8 mouse cellular contexts compared by ENCODE assay signal in genomic region chr8:70522592-70523403, GRCm38 (mm10). TPM values are rescaled to one million over a fixed set of nuclear protein-coding genes. Genes with fewer than 3 reads are reported as not detected.
A peak's percentile ranks its signal among the peaks of the same experiment; 100 is the strongest.
DNase-seq lines count a peak whose midpoint lies in the region; ATAC-seq and TF ChIP-seq lines count a peak whose summit lies in the region.

No protein-coding gene starts in this region.

- no peaks in the 10 kb centered on the region for H3K27me3 ChIP-seq in embryonic facial prominence, embryonic 13.5 days
- no peaks in the 10 kb centered on the region for H3K27me3 ChIP-seq in limb, embryonic 14.5 days (ENCODE audit: control insufficient read depth, insufficient read depth, low read length)
- no peaks in the 10 kb centered on the region for H3K27me3 ChIP-seq in midbrain, postnatal 0 days (ENCODE audit: insufficient read depth, low read length)

- ATAC-seq in embryonic facial prominence, embryonic 13.5 days (ENCODE audit: insufficient number of reproducible peaks, insufficient read depth, low FRiP score, low TSS enrichment, low read depth), result peak; percentile 84
- peak; percentile 89 for ATAC-seq in limb, embryonic 14.5 days (ENCODE audit: low FRiP score, low read depth)
- ATAC-seq in midbrain, postnatal 0 days (ENCODE audit: low FRiP score), result peak; percentile 85

- peak overlapping the region; percentile 81 for H3K4me3 ChIP-seq in embryonic facial prominence, embryonic 13.5 days
- peak overlapping the region; percentile 71 for H3K4me3 ChIP-seq in limb, embryonic 14.5 days (replicated peaks; ENCODE audit: low read length)
- peak overlapping the region; percentile 73 for H3K4me3 ChIP-seq in midbrain, postnatal 0 days (ENCODE audit: low read depth, low read length)

- peaks cover 22% of the 10 kb centered on the region for H3K4me1 ChIP-seq in embryonic facial prominence, embryonic 13.5 days
- peaks cover 7% of the 10 kb centered on the region for H3K4me1 ChIP-seq in limb, embryonic 14.5 days (ENCODE audit: control insufficient read depth, insufficient read depth, low read length)
- 0 out of 2 replicates have a peak, but pooled peaks cover 3% of the 10 kb centered on the region for H3K4me1 ChIP-seq in midbrain, postnatal 0 days (ENCODE audit: insufficient read depth, low read length)

- under 1% methylated on average over 51 of the region's 51 CpGs for WGBS in embryonic facial prominence, embryonic 13.5 days
- WGBS in limb, embryonic 14.5 days, result 4% methylated on average over 51 of the region's 51 CpGs
- under 1% methylated on average over 50 of the region's 51 CpGs for WGBS in midbrain, postnatal 0 days

- peak overlapping the region; percentile 86 for H3K27ac ChIP-seq in embryonic facial prominence, embryonic 13.5 days
- peak overlapping the region; percentile 65 for H3K27ac ChIP-seq in limb, embryonic 14.5 days (replicated peaks; ENCODE audit: low read depth, low read length)
- H3K27ac ChIP-seq in midbrain, postnatal 0 days (ENCODE audit: low read depth, low read length), result peak overlapping the region; percentile 87

- H3K9me3 ChIP-seq in embryonic facial prominence, embryonic 13.5 days, result no peaks in the 10 kb centered on the region
- H3K9me3 ChIP-seq in limb, embryonic 14.5 days (ENCODE audit: control insufficient read depth, low read length), result no peaks in the 10 kb centered on the region
- H3K9me3 ChIP-seq in midbrain, postnatal 0 days (ENCODE audit: low read length), result no peaks in the 10 kb centered on the region

- peak overlapping the region; percentile 85 for H3K9ac ChIP-seq in embryonic facial prominence, embryonic 13.5 days
- peak overlapping the region; percentile 78 for H3K9ac ChIP-seq in limb, embryonic 14.5 days (ENCODE audit: low read depth, low read length, severe bottlenecking)
- peak overlapping the region; percentile 83 for H3K9ac ChIP-seq in midbrain, postnatal 0 days (replicated peaks; ENCODE audit: low read length, poor library complexity, severe bottlenecking)

- TF ChIP-seq POLR2A in limb, embryonic 14.5 days (IDR thresholded peaks at IDR 0.05; ENCODE audit: borderline replicate concordance, extremely low read depth, insufficient read depth, insufficient read length), result peak; percentile 71; the same call in 1 of the 2 replicates

- peak; percentile 94 for DNase-seq in 3134 (ENCODE audit: extremely low read depth, insufficient read length, low spot score)
- DNase-seq in adrenal gland, postnatal 36 days, result peak; percentile 96
- DNase-seq in heart, adult 8-10 months (ENCODE audit: low spot score), result peak; percentile 96
- peak; percentile 98 for DNase-seq in kidney, adult 9 months
- DNase-seq in limb, embryonic 14.5 days (ENCODE audit: low spot score), result peak; percentile 98
- DNase-seq in midbrain, postnatal 0 days (ENCODE audit: low spot score), result peak; percentile 99
- peak; percentile 94 to 95 for DNase-seq in spleen, postnatal 14 days (ENCODE audit: low spot score in 2 of 2)

- H3K4me2 ChIP-seq in embryonic facial prominence, embryonic 13.5 days, result peak overlapping the region; percentile 77
- H3K4me2 ChIP-seq in limb, embryonic 14.5 days (replicated peaks; ENCODE audit: low read depth, low read length, severe bottlenecking), result peak overlapping the region; percentile 73
- H3K4me2 ChIP-seq in midbrain, postnatal 0 days (ENCODE audit: low read depth, low read length, poor library complexity, severe bottlenecking), result peak overlapping the region; percentile 77

- peaks cover 13% of the 10 kb centered on the region; the same call in 1 of the 2 replicates for H3K36me3 ChIP-seq in embryonic facial prominence, embryonic 13.5 days
- H3K36me3 ChIP-seq in limb, embryonic 14.5 days (ENCODE audit: control insufficient read depth, insufficient read depth, low read length), result peaks cover 8% of the 10 kb centered on the region; the same call in 1 of the 2 replicates
- peaks cover 14% of the 10 kb centered on the region for H3K36me3 ChIP-seq in midbrain, postnatal 0 days (ENCODE audit: insufficient read depth, low read length)

- TF ChIP-seq CTCF in midbrain, postnatal 0 days (IDR thresholded peaks at IDR 0.05), result peak; percentile 85

RNA-seq across cellular contexts. Expression of gene Fkbp8, which starts 4.7 kb away (rescaled TPM):
- 100 to 1,000 TPM; 265 to 329 TPM for total RNA-seq in adrenal gland, postnatal 36 days (2021)
- 297 and 306 TPM in 2 replicates for polyA plus RNA-seq in embryonic facial prominence, embryonic 13.5 days (2015; fragmentation: Nextera tagmentation; extraction: Ambion mirVana)
- 100 to 1,000 TPM; 135 to 145 (median 137) TPM for total RNA-seq in heart, adult 8-10 months (2022)
- polyA plus RNA-seq in limb, embryonic 14.5 days (2012; rRNA removed), result 363 and 431 TPM in 2 replicates
- 219 and 248 TPM in 2 replicates for polyA plus RNA-seq in limb, embryonic 14.5 days (2014; fragmentation: Nextera tagmentation; extraction: Ambion mirVana)
- total RNA-seq in midbrain, postnatal 0 days (2014; rRNA removed), result 490 and 533 TPM in 2 replicates
- polyA plus RNA-seq in midbrain, postnatal 0 days (2015; fragmentation: Nextera tagmentation; extraction: Ambion mirVana), result 351 and 386 TPM in 2 replicates

RNA-seq across cellular contexts. Expression of gene Kxd1, which starts 5.0 kb away (rescaled TPM):
- total RNA-seq in adrenal gland, postnatal 36 days (2021), result 10 to 100 TPM; 63.2 to 89.1 TPM
- polyA plus RNA-seq in embryonic facial prominence, embryonic 13.5 days (2015; fragmentation: Nextera tagmentation; extraction: Ambion mirVana), result 55.4 and 59.9 TPM in 2 replicates
- total RNA-seq in heart, adult 8-10 months (2022), result 100 to 1,000 TPM in 3 of 4 experiments, 10 to 100 TPM in 1; 97.9 to 114 (median 103) TPM
- 52.5 and 61.0 TPM in 2 replicates for polyA plus RNA-seq in limb, embryonic 14.5 days (2012; rRNA removed)
- 60.3 and 61.7 TPM in 2 replicates for polyA plus RNA-seq in limb, embryonic 14.5 days (2014; fragmentation: Nextera tagmentation; extraction: Ambion mirVana)
- total RNA-seq in midbrain, postnatal 0 days (2014; rRNA removed), result 36.3 and 38.2 TPM in 2 replicates
- 53.1 and 55.8 TPM in 2 replicates for polyA plus RNA-seq in midbrain, postnatal 0 days (2015; fragmentation: Nextera tagmentation; extraction: Ambion mirVana)

RNA-seq across cellular contexts. Expression of gene Uba52, which starts 12.2 kb away (rescaled TPM):
- 1,000 to 10,000 TPM; 1,515 to 1,560 TPM for total RNA-seq in adrenal gland, postnatal 36 days (2021)
- 987 and 1,032 TPM in 2 replicates for polyA plus RNA-seq in embryonic facial prominence, embryonic 13.5 days (2015; fragmentation: Nextera tagmentation; extraction: Ambion mirVana)
- total RNA-seq in heart, adult 8-10 months (2022), result 1,000 to 10,000 TPM; 1,436 to 1,703 (median 1,558) TPM
- polyA plus RNA-seq in limb, embryonic 14.5 days (2012; rRNA removed), result 1,215 and 1,844 TPM in 2 replicates
- 1,031 and 1,113 TPM in 2 replicates for polyA plus RNA-seq in limb, embryonic 14.5 days (2014; fragmentation: Nextera tagmentation; extraction: Ambion mirVana)
- total RNA-seq in midbrain, postnatal 0 days (2014; rRNA removed), result 357 and 402 TPM in 2 replicates
- 721 and 736 TPM in 2 replicates for polyA plus RNA-seq in midbrain, postnatal 0 days (2015; fragmentation: Nextera tagmentation; extraction: Ambion mirVana)

RNA-seq across cellular contexts. Expression of gene Rex1bd, which starts 16.2 kb away (rescaled TPM):
- 100 to 1,000 TPM; 144 to 154 TPM for total RNA-seq in adrenal gland, postnatal 36 days (2021)
- polyA plus RNA-seq in embryonic facial prominence, embryonic 13.5 days (2015; fragmentation: Nextera tagmentation; extraction: Ambion mirVana), result 169 and 178 TPM in 2 replicates
- total RNA-seq in heart, adult 8-10 months (2022), result 100 to 1,000 TPM; 118 to 133 (median 124) TPM
- 154 and 175 TPM in 2 replicates for polyA plus RNA-seq in limb, embryonic 14.5 days (2012; rRNA removed)
- polyA plus RNA-seq in limb, embryonic 14.5 days (2014; fragmentation: Nextera tagmentation; extraction: Ambion mirVana), result 152 and 156 TPM in 2 replicates
- total RNA-seq in midbrain, postnatal 0 days (2014; rRNA removed), result 118 and 121 TPM in 2 replicates
- polyA plus RNA-seq in midbrain, postnatal 0 days (2015; fragmentation: Nextera tagmentation; extraction: Ambion mirVana), result 198 and 212 TPM in 2 replicates

RNA-seq across cellular contexts. Expression of gene Ell, which starts 16.5 kb away (rescaled TPM):
- total RNA-seq in adrenal gland, postnatal 36 days (2021), result 10 to 100 TPM; 22.3 to 25.3 TPM
- polyA plus RNA-seq in embryonic facial prominence, embryonic 13.5 days (2015; fragmentation: Nextera tagmentation; extraction: Ambion mirVana), result 20.6 and 21.3 TPM in 2 replicates
- total RNA-seq in heart, adult 8-10 months (2022), result 10 to 100 TPM in 3 of 4 experiments, 1 to 10 TPM in 1; 9.3 to 12.4 (median 10.6) TPM
- polyA plus RNA-seq in limb, embryonic 14.5 days (2012; rRNA removed), result 30.3 and 35.3 TPM in 2 replicates
- 20.2 and 22.4 TPM in 2 replicates for polyA plus RNA-seq in limb, embryonic 14.5 days (2014; fragmentation: Nextera tagmentation; extraction: Ambion mirVana)
- total RNA-seq in midbrain, postnatal 0 days (2014; rRNA removed), result 10.2 and 14.1 TPM in 2 replicates
- 12.6 and 13.2 TPM in 2 replicates for polyA plus RNA-seq in midbrain, postnatal 0 days (2015; fragmentation: Nextera tagmentation; extraction: Ambion mirVana)

Comparison
In these comparisons a context has a peak if more than half of its experiments do, and no peak if none do; other contexts are left out.
1. Peak in every context shown above with its lines: DNase-seq, ATAC-seq, H3K4me3 ChIP-seq and H3K27ac ChIP-seq.